ENCODE assay signal across 16 mouse cellular contexts in the genomic region with DNA sequence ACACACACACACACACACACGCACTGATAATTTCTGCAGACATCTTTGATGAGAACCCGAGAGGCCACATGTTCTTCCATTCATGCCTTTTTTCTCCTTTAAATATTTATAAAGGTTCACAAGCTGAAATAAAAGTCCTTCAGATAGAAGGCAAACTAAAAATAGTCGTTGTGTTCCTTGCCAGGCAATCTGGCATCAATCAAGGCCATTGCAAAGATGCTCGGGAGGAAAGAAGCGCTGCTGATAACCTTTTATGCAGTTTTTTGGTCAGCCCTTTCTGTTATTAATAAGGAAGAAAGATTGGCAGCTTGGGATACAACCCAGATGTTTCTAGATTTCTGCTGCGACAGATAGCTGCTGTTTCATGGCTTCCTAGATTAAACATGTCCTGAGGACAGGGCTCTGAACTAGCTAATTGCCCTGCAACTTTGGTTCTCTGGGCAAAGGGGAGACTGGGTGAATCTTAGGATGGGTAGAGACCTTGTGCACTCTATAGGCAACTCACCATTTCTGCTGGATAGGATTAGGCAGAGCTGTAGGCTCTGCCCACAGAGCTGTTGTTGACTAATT.
DNase-seq lines count a peak whose midpoint lies in the region; ATAC-seq and TF ChIP-seq lines count a peak whose summit lies in the region.
"Had no signal": no experiment of that assay in that cellular context is flagged by ENCODE, and none has a peak within 500 bp of the region (broad histone marks: within the 10 kb centered on the region; RNA-seq: fewer than 3 reads in every experiment).

No protein-coding gene starts in this region.

- H3K4me3 ChIP-seq in heart, embryonic 11.5 days (ENCODE audit: low read depth, low read length) = no peak overlapping the region
- no peak overlapping the region for H3K4me3 ChIP-seq in lung, embryonic 14.5 days (ENCODE audit: low read depth, low read length)
- H3K4me3 ChIP-seq: heart, adult 2 months; left cerebral cortex, adult 2 months; liver, embryonic 13.5 days; megakaryocyte, embryonic 14.5 days had no signal

- H3K27ac ChIP-seq in heart, embryonic 11.5 days (ENCODE audit: low read depth, low read length) = no peak overlapping the region
- H3K27ac ChIP-seq in lung, embryonic 14.5 days (ENCODE audit: low read depth) = no peak overlapping the region
- H3K27ac ChIP-seq: heart, adult 2 months; hindbrain, embryonic 14.5 days; left cerebral cortex, adult 2 months; liver, embryonic 13.5 days; stomach, postnatal 0 days had no signal

- no peaks in the 10 kb centered on the region for H3K27me3 ChIP-seq in heart, embryonic 11.5 days (ENCODE audit: control insufficient read depth, insufficient read depth, low read length)
- no peaks in the 10 kb centered on the region for H3K27me3 ChIP-seq in lung, embryonic 14.5 days (ENCODE audit: insufficient read depth, low read length)
- H3K27me3 ChIP-seq: liver, embryonic 13.5 days; megakaryocyte, embryonic 14.5 days had no signal

- no peaks in the 10 kb centered on the region for H3K9me3 ChIP-seq in heart, embryonic 11.5 days (replicated peaks; ENCODE audit: control insufficient read depth, low read length)
- H3K9me3 ChIP-seq in lung, embryonic 14.5 days (ENCODE audit: low read depth, low read length) = no peaks in the 10 kb centered on the region
- H3K9me3 ChIP-seq: liver, embryonic 13.5 days; megakaryocyte, embryonic 14.5 days had no signal

- DNase-seq in heart, adult 11 months = peak; percentile 71
- DNase-seq in lung, embryonic 14.5 days = peak; percentile 78
- no peak for DNase-seq in lung, postnatal 4 days
- peak; percentile 15 for DNase-seq in adrenal gland, postnatal 10 days
- peak; percentile 18 to 26 for DNase-seq in kidney, postnatal 36 days
- DNase-seq in layer of hippocampus, adult 11-12 months (ENCODE audit: low spot score) = no peak
- no peak for DNase-seq in cerebellum, adult 11-12 months
- DNase-seq: heart, adult 2 months; liver, embryonic 13.5 days; spleen, adult 18-20 months had no signal

- H3K4me2 ChIP-seq in heart, embryonic 11.5 days = no peak overlapping the region
- no peak overlapping the region for H3K4me2 ChIP-seq in lung, embryonic 14.5 days
- H3K4me2 ChIP-seq: hindbrain, embryonic 14.5 days; liver, embryonic 13.5 days had no signal

- H3K36me3 ChIP-seq in heart, embryonic 11.5 days (ENCODE audit: control insufficient read depth, insufficient read depth, low read length) = no peaks in the 10 kb centered on the region
- H3K36me3 ChIP-seq in lung, embryonic 14.5 days (ENCODE audit: insufficient read depth) = no peaks in the 10 kb centered on the region
- H3K36me3 ChIP-seq: liver, embryonic 13.5 days had no signal

- H3K9ac ChIP-seq in heart, embryonic 11.5 days (ENCODE audit: low read depth, low read length) = no peak overlapping the region
- H3K9ac ChIP-seq in lung, embryonic 14.5 days = no peak overlapping the region
- H3K9ac ChIP-seq: hindbrain, embryonic 14.5 days; liver, embryonic 13.5 days had no signal

- WGBS in heart, embryonic 11.5 days (ENCODE audit: insufficient replicate concordance) = 47% methylated on average over 6 of the region's 6 CpGs
- WGBS in lung, embryonic 14.5 days = 33% methylated on average over 6 of the region's 6 CpGs

- TF ChIP-seq CTCF in lung, embryonic 14.5 days (IDR thresholded peaks at IDR 0.05; ENCODE audit: low read depth) = no peak

- ATAC-seq in heart, embryonic 11.5 days (replicated peaks; ENCODE audit: insufficient number of reproducible peaks, low FRiP score, low TSS enrichment) = no peak
- peak; percentile 47; the same call in 1 of the 2 replicates for ATAC-seq in lung, embryonic 14.5 days (ENCODE audit: insufficient read depth)
- ATAC-seq: activated CD4-positive, CD25-positive, alpha-beta regulatory T cell, adult 4 months had no signal

- H3K4me1 ChIP-seq in heart, embryonic 11.5 days (ENCODE audit: control insufficient read depth, insufficient read depth, low read length) = peaks cover 3% of the 10 kb centered on the region
- H3K4me1 ChIP-seq in lung, embryonic 14.5 days (ENCODE audit: insufficient read depth) = no peaks in the 10 kb centered on the region
- H3K4me1 ChIP-seq: liver, embryonic 13.5 days; megakaryocyte, embryonic 14.5 days had no signal

Comparison
In these comparisons a context has a peak if more than half of its experiments do, and no peak if none do; other contexts are left out.
1. DNase-seq: peak in heart, adult 11 months (single experiment), lung, embryonic 14.5 days (single experiment), adrenal gland, postnatal 10 days (single experiment) and kidney, postnatal 36 days (2 of 2); none in lung, postnatal 4 days (0 of 2), layer of hippocampus, adult 11-12 months (single experiment) and cerebellum, adult 11-12 months (single experiment).